Mouse (Mus musculus): ENCODE measurements around the gene Chaf1a.
A peak's percentile ranks its signal among the peaks of the same experiment; 100 is the strongest.

Gene Chaf1a

GRCm38 (mm10) chr17:56020400-56021084 is 19.7 kb upstream of the Chaf1a start:
- DNase-seq (ENCODE audit: low spot score), result no peak

- DNase-seq (ENCODE audit: low spot score), result no peak
Observed at GRCm38 (mm10) chr17:56021161-56021910, 18.9 kb upstream of the Chaf1a start.

DNA sequence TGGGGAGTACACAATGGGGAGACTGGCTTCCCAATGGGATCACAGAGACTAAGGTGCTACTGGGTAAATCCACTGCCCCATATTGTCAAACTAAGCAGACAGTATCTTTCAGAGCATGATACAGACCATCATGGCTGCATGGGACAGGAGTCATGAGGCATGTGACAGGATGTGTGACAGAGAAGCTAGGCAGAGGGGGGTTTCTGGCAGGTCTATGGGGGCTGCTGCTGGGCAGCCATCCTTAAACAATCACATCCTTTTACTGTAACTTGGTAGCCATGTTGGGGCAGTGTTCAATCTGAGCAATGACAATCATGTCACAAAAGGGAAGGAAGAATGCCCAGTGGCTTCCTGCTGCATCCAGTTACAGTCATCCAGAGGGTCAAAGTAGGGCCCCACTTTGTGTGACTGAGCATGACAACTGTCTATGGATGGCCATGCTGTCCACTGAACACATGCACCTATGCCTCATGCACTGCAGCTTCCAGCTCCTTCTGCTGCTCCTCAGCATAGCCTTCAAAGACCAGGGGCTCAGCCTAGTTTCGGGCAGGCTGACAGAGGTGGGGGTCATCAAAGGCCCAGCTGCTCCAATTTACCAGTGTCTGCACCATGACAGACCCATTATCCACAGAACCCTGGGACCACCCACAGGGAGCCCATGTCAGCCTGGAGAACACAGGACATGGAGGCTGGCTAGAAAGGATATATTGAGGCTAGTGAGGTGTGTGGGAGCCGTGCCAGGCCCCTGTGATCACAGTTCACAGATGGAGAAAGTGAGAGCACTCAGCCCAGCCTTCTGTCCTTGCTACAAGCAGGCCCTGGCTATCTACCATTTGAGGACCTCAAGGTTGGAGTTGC is 17.9 kb upstream of the Chaf1a start:
- no peak for DNase-seq (ENCODE audit: low spot score)

- no peak for DNase-seq (ENCODE audit: low spot score)
Observed at GRCm38 (mm10) chr17:56022989-56023290, 17.3 kb upstream of the Chaf1a start.

GRCm38 (mm10) chr17:56023386-56023785 is 16.9 kb upstream of the Chaf1a start:
- DNase-seq (ENCODE audit: low spot score), result no peak

- DNase-seq (ENCODE audit: low spot score), result no peak
Observed at GRCm38 (mm10) chr17:56024476-56024875, 15.8 kb upstream of the Chaf1a start.

DNA sequence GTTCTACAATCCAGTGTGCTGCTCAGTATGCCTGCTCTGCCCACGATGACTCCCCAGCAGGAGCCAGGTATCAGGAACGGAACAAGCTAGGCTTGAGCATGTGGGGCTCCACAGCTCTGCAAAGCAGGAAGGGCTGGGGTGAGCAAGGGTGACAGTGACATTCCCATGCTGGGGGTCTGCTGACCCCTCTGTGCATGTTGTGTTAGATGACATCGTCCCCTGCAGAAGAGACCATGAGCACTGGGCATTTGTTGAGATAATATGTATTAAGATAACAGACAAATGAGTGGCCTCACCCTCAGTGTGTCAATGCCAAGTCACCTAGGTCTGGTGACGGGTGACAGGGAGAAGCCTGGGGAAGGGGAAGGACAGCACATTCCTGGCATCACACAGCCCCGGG is 15.3 kb upstream of the Chaf1a start:
- DNase-seq (ENCODE audit: low spot score), result no peak

DNA sequence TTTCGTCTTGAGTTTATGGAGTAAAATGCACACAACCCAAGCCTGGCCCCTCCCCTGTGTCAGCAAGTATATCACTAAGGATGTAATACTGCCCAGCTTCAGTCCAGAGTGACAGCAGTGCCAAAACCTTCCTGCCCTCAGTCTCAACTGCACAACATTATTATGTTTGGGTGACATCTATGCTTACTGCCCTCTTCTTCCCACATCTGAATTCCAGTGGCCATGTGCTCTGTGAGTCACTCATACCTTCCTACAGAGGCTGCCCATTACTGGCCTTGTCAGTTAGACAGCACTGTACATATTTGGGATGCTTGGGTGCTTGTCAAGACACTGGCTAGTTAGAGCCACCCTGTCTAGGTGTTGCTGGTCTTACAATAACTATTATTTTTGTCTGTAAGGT is 13.9 kb upstream of the Chaf1a start:
- DNase-seq (ENCODE audit: low spot score), result no peak

DNA sequence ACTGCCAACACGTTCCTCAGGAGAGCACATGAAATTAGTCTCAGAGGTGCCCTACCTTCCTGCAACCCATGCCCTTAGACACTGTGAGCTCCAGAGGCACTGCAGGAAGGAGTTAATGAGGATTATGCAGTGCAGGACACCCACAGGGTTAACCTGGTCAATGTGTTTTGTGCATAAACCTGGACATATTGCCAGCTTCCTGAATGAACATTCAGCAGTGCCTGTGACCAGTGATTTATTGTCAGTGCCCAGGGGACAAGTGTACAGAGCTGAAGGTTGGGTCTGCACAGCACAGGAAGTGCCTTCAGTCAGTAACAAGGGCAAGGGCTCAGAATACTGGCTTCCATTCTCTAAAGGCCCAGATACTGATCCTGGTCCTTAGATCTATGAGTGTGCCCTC is 13.4 kb upstream of the Chaf1a start:
- DNase-seq (ENCODE audit: low spot score), result no peak

GRCm38 (mm10) chr17:56027801-56028441 is 12.3 kb upstream of the Chaf1a start:
- no peak for DNase-seq (ENCODE audit: low spot score)

DNA sequence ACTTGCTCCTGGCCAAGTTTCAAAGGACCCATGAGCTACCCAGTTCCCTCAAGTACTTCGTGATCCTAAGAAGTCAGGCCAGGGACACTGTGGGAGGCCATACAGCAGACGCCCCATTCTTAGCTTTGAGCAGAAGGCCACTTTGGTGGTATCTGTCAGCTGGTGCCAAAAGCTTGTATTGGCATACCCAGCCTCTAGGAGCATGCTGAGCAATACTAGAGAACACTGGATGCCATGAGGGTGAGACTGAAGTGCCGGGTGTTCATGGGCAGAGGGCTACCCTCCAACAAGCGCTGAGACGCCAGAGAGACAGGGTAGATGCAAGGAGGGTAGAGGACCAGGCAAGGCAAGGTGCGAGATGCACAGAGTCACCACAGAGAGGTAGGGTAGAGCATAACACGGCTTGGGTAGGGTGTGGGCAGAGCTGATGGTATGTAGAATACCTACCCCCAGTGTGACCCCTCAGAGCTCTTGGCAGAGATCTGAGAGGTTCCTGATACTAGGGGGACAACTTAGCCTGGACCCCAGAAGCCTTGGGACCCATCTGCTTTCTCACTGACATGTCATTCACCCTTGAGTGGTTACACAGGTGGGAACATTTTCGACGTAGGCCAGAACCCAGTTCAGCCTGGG is 9.9 kb upstream of the Chaf1a start:
- no peak for DNase-seq (ENCODE audit: low spot score)

GRCm38 (mm10) chr17:56030919-56031318 is 9.3 kb upstream of the Chaf1a start:
- DNase-seq (ENCODE audit: low spot score), result no peak

DNA sequence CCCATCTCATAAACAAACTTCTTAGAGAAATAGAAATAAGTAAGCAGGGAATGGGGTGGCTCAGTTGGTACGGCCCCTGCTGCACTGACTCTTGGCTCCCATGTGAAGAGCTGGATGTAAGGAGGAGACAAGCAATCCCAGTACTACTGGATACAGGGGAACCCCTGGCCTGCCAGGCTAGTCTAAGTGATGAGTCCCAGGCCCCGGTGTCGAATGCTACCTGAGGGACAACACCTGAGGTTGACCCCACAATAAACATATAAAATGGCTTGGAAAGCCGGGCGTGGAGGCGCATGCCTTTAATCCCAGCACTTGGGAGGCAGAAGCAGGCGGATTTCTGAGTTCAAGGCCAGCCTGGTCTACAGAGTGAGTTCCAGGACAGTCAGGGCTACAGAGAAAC is 8.8 kb upstream of the Chaf1a start:
- DNase-seq (ENCODE audit: low spot score), result no peak

- no peak for DNase-seq (ENCODE audit: low spot score)
Observed at GRCm38 (mm10) chr17:56032127-56032733, 8.0 kb upstream of the Chaf1a start.

DNA sequence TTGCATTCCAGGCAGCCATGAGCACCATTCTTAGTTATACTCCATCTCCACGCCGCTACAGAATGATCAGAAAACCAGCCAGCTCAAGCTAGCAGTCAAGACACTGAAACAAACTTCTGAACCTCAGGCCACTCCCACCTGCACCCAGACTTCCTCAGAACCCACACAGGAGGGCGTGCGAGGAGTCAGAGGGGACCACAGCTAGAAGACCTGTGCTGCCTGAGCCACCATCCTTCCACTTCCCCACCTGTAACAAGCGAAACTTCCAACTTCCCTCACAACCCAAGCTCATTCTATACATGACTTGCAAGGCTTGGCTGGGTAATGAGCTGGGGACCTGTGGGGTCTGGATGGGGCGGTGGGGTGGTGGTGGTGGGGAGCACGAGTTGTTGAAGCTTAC is 7.4 kb upstream of the Chaf1a start:
- no peak for DNase-seq (ENCODE audit: low spot score)

DNA sequence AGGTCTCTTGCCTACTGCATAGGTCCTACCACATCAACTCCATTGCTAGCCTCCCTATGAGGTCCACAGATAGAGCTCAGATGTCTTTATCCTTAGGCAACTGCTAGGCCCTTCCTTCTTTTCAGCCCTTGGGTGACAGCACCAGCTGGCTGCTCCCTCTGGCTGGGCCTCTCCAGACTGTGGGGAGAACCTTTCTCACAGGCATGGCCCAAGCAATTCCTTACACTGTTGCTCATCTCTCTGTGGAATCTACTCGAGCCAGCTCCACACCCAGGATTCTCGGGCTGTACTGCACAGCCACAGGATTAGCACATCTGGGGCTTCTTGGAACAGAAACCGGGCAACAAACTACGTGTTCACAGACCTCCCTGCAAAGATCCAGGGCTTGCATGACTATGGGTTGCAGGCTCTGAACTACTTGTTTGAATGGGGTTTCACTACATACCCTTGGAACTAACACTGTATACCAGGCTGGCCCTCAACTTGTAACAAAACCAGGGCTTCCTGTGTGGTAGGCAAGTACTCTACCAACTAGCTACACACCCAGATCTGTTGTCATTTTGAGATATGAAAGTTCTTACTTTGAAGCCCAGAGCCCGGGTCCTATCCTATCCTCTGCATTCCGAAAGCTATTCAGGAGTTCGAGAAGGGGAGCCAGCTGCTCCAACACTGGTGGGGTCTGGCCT is 6.1 kb upstream of the Chaf1a start:
- DNase-seq (ENCODE audit: low spot score), result no peak

GRCm38 (mm10) chr17:56034726-56035100 is 5.5 kb upstream of the Chaf1a start:
- no peak for DNase-seq (ENCODE audit: low spot score)

DNA sequence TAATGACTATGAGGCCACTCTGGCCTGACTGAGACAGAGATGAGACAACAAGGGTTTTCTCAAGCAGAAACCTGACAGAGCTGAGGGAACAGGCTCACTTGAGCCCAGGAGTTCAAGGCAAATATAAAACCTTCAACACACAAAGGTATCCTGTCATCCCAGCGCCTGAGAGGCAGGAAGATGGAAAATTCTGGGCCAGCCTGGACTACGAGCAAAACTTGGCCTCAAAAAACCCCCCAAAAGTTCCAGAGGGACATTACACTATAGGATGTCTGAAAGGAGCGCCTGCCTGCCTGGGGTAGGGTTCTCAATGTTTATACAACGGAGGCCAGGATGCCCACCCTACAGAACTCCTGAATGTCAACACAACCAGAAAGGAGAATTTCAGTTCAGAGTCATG is 5.0 kb upstream of the Chaf1a start:
- DNase-seq (ENCODE audit: low spot score), result no peak

DNA sequence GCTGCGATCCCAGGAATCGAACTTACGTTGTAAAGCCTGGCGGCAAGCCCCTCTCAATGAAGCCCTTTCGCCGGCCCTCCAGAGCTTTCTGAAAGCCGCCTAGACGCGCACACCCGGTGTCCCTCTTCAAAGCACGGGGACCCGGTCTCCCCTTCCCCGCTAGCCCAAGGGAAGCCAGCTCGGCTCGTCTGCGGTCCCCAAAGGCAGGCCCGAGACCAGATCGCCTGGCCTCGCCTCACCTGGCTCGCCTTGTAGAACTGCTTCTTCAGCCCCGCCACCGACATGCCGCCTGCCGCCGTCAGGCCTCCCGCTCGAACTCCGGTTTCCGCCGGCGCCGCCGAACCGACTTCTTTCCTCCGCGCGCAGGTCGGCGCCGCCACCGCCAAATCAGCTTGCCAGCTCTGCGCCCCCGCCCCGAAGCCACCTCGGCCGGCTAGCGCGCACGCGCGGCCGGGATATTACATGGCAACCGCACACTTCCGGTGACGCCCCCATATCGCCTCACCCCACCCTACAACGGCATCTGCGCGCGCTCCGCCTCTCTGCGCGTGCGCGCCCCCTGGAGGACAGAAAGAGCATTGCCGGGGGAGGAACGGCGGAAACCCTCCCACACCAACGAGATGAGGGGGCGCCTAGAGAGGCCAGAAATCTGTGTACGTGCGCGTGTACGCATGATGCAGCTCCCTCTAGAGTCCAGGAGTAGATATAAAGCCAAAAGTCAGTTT is 3.9 kb upstream of the Chaf1a start, which contains the start of gene Sh3gl1:
Sh3gl1 (minus strand) TSS at position 460 of the 725 bp plus-strand sequence.
- peak; percentile 99 for DNase-seq (ENCODE audit: low spot score)

DNA sequence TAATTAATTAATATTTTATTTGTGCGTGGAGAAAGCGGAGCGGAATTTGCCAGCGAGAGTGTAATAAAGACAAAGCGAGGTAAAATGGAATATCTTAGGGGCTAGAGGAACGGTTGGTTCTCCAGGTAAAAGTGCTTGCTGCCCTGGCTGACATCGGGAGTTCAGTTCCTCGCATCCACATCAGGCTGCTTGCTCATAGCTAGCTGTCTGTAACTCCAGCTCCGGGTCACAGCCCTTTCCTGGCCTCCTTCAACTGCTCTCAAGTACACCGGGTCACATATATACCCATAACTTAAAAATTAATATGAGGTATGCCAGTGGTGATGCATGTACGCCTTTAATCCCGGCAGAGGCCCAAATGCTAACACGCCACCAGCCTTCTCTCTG is 3.3 kb upstream of the Chaf1a start:
- DNase-seq (ENCODE audit: low spot score), result no peak
